Mouse (Mus musculus): Measurements from ENCODE around the gene Selenoo. TPM values are rescaled to one million over a fixed set of nuclear protein-coding genes. Genes with fewer than 3 reads are reported as not detected.

Gene Selenoo
- 10 to 100 TPM; 34.8 to 38.1 TPM for polyA plus RNA-seq (2017; shearing (Covaris generic))

GRCm38 (mm10) chr15:89088607-89089247, at the start of gene Selenoo:
Gene Selenoo (plus strand): TSS chr15:89089084.

GRCm38 (mm10) chr15:89059161-89059931, 29.5 kb upstream of the Selenoo start, which contains the start of gene Panx2:
Gene Panx2 (plus strand): TSS chr15:89059734.

GRCm38 (mm10) chr15:89074613-89075477, 14.0 kb upstream of the Selenoo start, which contains the start of gene Trabd:
Gene Trabd (plus strand): TSS chr15:89075124.

GRCm38 (mm10) chr15:89122649-89123366, 33.9 kb downstream of the Selenoo start, which contains the start of gene Tubgcp6:
Gene Tubgcp6 (minus strand): TSS chr15:89123112.

GRCm38 (mm10) chr15:89128382-89129350, 39.8 kb downstream of the Selenoo start, which contains the start of gene Hdac10:
Gene Hdac10 (minus strand): TSS chr15:89128700.

GRCm38 (mm10) chr15:89140659-89141252, 51.9 kb downstream of the Selenoo start, which contains the start of gene Mapk12:
Gene Mapk12 (minus strand): TSS chr15:89140703.

GRCm38 (mm10) chr15:89149271-89150040, 60.6 kb downstream of the Selenoo start, which contains the start of gene Mapk11:
Gene Mapk11 (minus strand): TSS chr15:89149628.

Other genes with a start within 250 kb of the Selenoo start
- 10 to 100 TPM; 19.5 to 25.8 TPM for gene Pim3, start 226.9 kb upstream of the Selenoo start, polyA plus RNA-seq (2017; shearing (Covaris generic))
- gene Ttll8, start 134.7 kb upstream of the Selenoo start, polyA plus RNA-seq (2017; shearing (Covaris generic)): not detected
- not detected for gene Mlc1, start 110.1 kb upstream of the Selenoo start, polyA plus RNA-seq (2017; shearing (Covaris generic))
- gene Mov10l1, start 106.2 kb upstream of the Selenoo start, polyA plus RNA-seq (2017; shearing (Covaris generic)): under 1 TPM in 1 of 2 experiments, not detected in 1; 0.52 TPM
- under 1 TPM in 1 of 2 experiments, not detected in 1; 0.31 TPM for gene Panx2, start 29.4 kb upstream of the Selenoo start, polyA plus RNA-seq (2017; shearing (Covaris generic))
- 10 to 100 TPM; 64.8 to 70.6 TPM for gene Trabd, start 14.0 kb upstream of the Selenoo start, polyA plus RNA-seq (2017; shearing (Covaris generic))
- 10 to 100 TPM; 16.4 to 18.9 TPM for gene Tubgcp6, start 34.0 kb downstream of the Selenoo start, polyA plus RNA-seq (2017; shearing (Covaris generic))
- 10 to 100 TPM; 26.7 to 34.8 TPM for gene Hdac10, start 39.6 kb downstream of the Selenoo start, polyA plus RNA-seq (2017; shearing (Covaris generic))
- 1 to 10 TPM in 1 of 2 experiments, under 1 TPM in 1; 0.79 to 1.2 TPM for gene Mapk12, start 51.6 kb downstream of the Selenoo start, polyA plus RNA-seq (2017; shearing (Covaris generic))
- gene Mapk11, start 60.5 kb downstream of the Selenoo start, polyA plus RNA-seq (2017; shearing (Covaris generic)): 10 to 100 TPM; 37.3 to 55.9 TPM
- gene Plxnb2, start 91.7 kb downstream of the Selenoo start, polyA plus RNA-seq (2017; shearing (Covaris generic)): 1 to 10 TPM; 2.0 to 2.7 TPM
- gene Dennd6b, start 107.4 kb downstream of the Selenoo start, polyA plus RNA-seq (2017; shearing (Covaris generic)): 10 to 100 TPM; 19.1 TPM
- gene Ppp6r2, start 122.5 kb downstream of the Selenoo start, polyA plus RNA-seq (2017; shearing (Covaris generic)): 10 to 100 TPM; 22.0 to 22.6 TPM
- 100 to 1,000 TPM; 129 to 163 TPM for gene Sbf1, start 226.2 kb downstream of the Selenoo start, polyA plus RNA-seq (2017; shearing (Covaris generic))
- not detected for gene Adm2, start 233.6 kb downstream of the Selenoo start, polyA plus RNA-seq (2017; shearing (Covaris generic))
- gene Miox, start 245.3 kb downstream of the Selenoo start, polyA plus RNA-seq (2017; shearing (Covaris generic)): 1 to 10 TPM in 1 of 2 experiments, not detected in 1; 1.0 TPM

All from activated CD4-positive, CD25-positive, alpha-beta regulatory T cell (primary cell).